Mouse (Mus musculus) megakaryocyte, embryonic 14.5 days (primary cell): ENCODE measurements at regions not wholly inside any gene's neighbourhood (a gene's known extent, or its start where the extent isn't known, plus 50 kb on each side); places are given as distances from the start of the nearest gene placed in this dataset.

ENCODE experiments used
- FLI1 ChIP-seq: IDR thresholded peaks from 2 replicates; pipeline ENCODE4 v1.6.1; 2012; ENCODE audit warnings: low read length, inconsistent platforms, mixed read lengths
- GATA1 ChIP-seq: IDR thresholded peaks from 3 replicates; pipeline ENCODE4 v1.6.1; 2012; ENCODE audit warnings: mixed read lengths, low read length, inconsistent platforms, borderline replicate concordance

DNA sequence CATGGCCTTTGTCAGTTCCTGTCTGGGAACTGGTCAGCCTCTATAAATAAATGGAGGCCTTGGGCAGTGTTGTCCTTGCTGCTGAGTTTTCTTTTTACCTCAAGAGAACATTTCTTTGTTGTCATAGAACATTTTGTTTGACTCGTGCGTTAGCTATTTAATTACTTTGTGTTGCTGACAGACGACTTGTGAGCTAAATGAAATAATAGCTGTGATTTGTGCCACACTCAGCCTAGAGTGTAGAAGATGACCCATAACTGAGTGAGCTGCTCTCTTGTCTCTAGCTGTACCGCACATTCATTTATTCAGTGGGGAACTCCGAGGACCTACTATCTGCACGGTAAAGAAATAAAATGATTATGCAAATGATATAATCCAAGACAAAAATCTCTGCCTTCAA is 263.1 kb upstream of the Atp2b1 start:
- TF ChIP-seq GATA1 (no peak), FLI1 (no peak)
